Mouse (Mus musculus): ENCODE data around the gene Gtf2f2. TPM values are rescaled to one million over a fixed set of nuclear protein-coding genes. Genes with fewer than 3 reads are reported as not detected.

Gene Gtf2f2
- total RNA-seq, 2 experiments from 2014 or later: 25.0 to 27.4 TPM

GRCm38 (mm10) chr14:75862701-75863100, 148.0 kb downstream of the Gtf2f2 start:
- DNase-seq: no peak

GRCm38 (mm10) chr14:75859619-75860018, 151.0 kb downstream of the Gtf2f2 start:
- no peak for DNase-seq

GRCm38 (mm10) chr14:75858181-75858580, 152.5 kb downstream of the Gtf2f2 start:
- no peak for DNase-seq

- DNase-seq: no peak
These were observed 155.2 kb downstream of the Gtf2f2 start for GRCm38 (mm10) chr14:75855263-75855992.

- DNase-seq: no peak
These were observed 158.6 kb downstream of the Gtf2f2 start for GRCm38 (mm10) chr14:75852016-75852415.

- DNase-seq: no peak
These were observed 159.8 kb downstream of the Gtf2f2 start for GRCm38 (mm10) chr14:75850819-75851218.

GRCm38 (mm10) chr14:75849842-75850568, 160.7 kb downstream of the Gtf2f2 start:
- DNase-seq: no peak

- DNase-seq: no peak
These were observed 161.4 kb downstream of the Gtf2f2 start for GRCm38 (mm10) chr14:75849236-75849635.

GRCm38 (mm10) chr14:75848482-75848881, 162.2 kb downstream of the Gtf2f2 start:
- DNase-seq: no peak

GRCm38 (mm10) chr14:75847669-75848068, 163.0 kb downstream of the Gtf2f2 start:
- no peak for DNase-seq

Other genes with a start within 250 kb of the Gtf2f2 start
- 10 to 100 TPM; 17.5 to 20.3 TPM for gene Slc25a30, start 223.8 kb downstream of the Gtf2f2 start, total RNA-seq (2021)
- gene Tpt1, start 165.8 kb downstream of the Gtf2f2 start, total RNA-seq (2021): 1,000 to 10,000 TPM; 3,223 to 3,331 TPM
- not detected for gene Kctd4, start 55.9 kb downstream of the Gtf2f2 start, total RNA-seq (2021)
- gene Gpalpp1, start 99.9 kb upstream of the Gtf2f2 start, total RNA-seq (2021): 10 to 100 TPM; 14.8 to 15.4 TPM
- 1 to 10 TPM; 6.0 to 6.4 TPM for gene Nufip1, start 100.0 kb upstream of the Gtf2f2 start, total RNA-seq (2021)

Data from heart, postnatal 4 days (tissue).